Mouse (Mus musculus) neural tube, embryonic 11.5 days (tissue): Measurements from ENCODE around the gene Rrp9. TPM values are rescaled to one million over a fixed set of nuclear protein-coding genes. Genes with fewer than 3 reads are reported as not detected.

Experiments
- ATAC-seq: fragments of 200-750 bp; cut with Nextera tagmentation; 2 replicates; pipeline ENCODE4 v1.8.0; 2017; ENCODE audit warnings: moderate number of reproducible peaks, mild to moderate bottlenecking, moderate TSS enrichment, moderate library complexity; ENCODE audit not compliant: insufficient read depth, low FRiP score, low TSS enrichment
- DNase-seq: peaks from one replicate; pipeline ENCODE4 v3.0.0-alpha.2; 2015; ENCODE audit warnings: low spot score
- H3K27ac ChIP-seq: fragments of 300-500 bp; sonication (generic); 2 replicates; pipeline ENCODE4 v1.5.1; 2014; ENCODE audit warnings: low read depth, mild to moderate bottlenecking, low read length
- H3K27me3 ChIP-seq: fragments of 300-500 bp; sonication (generic); 2 replicates; pipeline ENCODE4 v1.6.1; 2014; ENCODE audit warnings: mild to moderate bottlenecking, low read length, mixed read lengths; ENCODE audit not compliant: control insufficient read depth, insufficient read depth
- H3K36me3 ChIP-seq: fragments of 300-500 bp; sonication (generic); 2 replicates; pipeline ENCODE4 v1.6.1; 2014; ENCODE audit warnings: mild to moderate bottlenecking, low read length, moderate library complexity, mixed read lengths; ENCODE audit not compliant: control insufficient read depth, insufficient read depth
- H3K4me1 ChIP-seq: fragments of 300-500 bp; sonication (generic); 2 replicates; pipeline ENCODE4 v1.6.1; 2014; ENCODE audit warnings: low read length, mixed read lengths; ENCODE audit not compliant: control insufficient read depth, insufficient read depth
- H3K4me2 ChIP-seq: fragments of 300-500 bp; sonication (generic); 2 replicates; pipeline ENCODE4 v1.6.1; 2014; ENCODE audit warnings: low read depth, mild to moderate bottlenecking, moderate library complexity
- H3K4me3 ChIP-seq: fragments of 300-500 bp; sonication (generic); 2 replicates; pipeline ENCODE4 v1.5.1; 2014; ENCODE audit warnings: low read depth, low read length
- H3K9ac ChIP-seq: fragments of 300-500 bp; sonication (generic); 2 replicates; pipeline ENCODE4 v1.6.1; 2014; ENCODE audit warnings: mild to moderate bottlenecking, low read length
- H3K9me3 ChIP-seq: fragments of 300-500 bp; sonication (generic); 2 replicates; pipeline ENCODE4 v1.6.1; 2016; ENCODE audit warnings: low read length; ENCODE audit not compliant: control insufficient read depth
- WGBS: fragments of 180-500 bp; shearing (Covaris S2); extraction: QIAGEN DNeasy Blood & Tissue Kit; methylation state at CpG from one replicate; pipeline ENCODE4 v1.1.7; 2014; 5-methylcytosine and 5-hydroxymethylcytosine counted together
- polyA plus RNA-seq: library from polyadenylated mRNA; unstranded; fragments of >200 nt; fragmentation: Nextera tagmentation; extraction: Ambion mirVana; gene quantifications from 2 replicates; pipeline ENCODE4 v1.2.1, GENCODE M21; 2014

Rrp9 gene
- polyA plus RNA-seq, 1 experiment from 2014 or later = 48.1 TPM

DNA sequence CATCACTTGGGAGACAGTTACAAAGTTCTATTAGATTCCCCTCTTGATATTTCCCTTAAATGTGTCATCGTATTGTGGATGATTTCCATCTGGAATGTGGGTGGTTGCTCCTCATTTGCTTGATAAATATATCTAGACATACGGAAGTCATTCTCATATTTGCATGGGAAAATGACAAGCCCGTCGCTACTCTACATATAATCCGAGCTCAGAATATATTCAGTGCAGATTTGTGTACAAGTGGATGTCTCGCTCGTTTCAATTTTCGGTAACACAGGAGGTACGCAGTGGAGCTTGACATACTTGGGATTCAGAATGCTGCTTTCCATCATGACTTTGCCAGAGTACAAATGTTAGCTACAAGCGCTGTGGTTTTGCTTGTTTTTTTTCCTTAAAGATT, 33.6 kb downstream of the Rrp9 start:
- Histone ChIP-seq H3K27ac (no peak overlapping the region), H3K9ac (no peak overlapping the region), H3K4me1 (no peaks in the 10 kb centered on the region), H3K4me3 (no peak overlapping the region), H3K27me3 (no peaks in the 10 kb centered on the region), H3K4me2 (no peak overlapping the region), H3K9me3 (no peaks in the 10 kb centered on the region), H3K36me3 (no peaks in the 10 kb centered on the region)
- no peak for ATAC-seq
- no peak for DNase-seq
- WGBS = 91% methylated on average over 10 of the region's 10 CpGs

DNA sequence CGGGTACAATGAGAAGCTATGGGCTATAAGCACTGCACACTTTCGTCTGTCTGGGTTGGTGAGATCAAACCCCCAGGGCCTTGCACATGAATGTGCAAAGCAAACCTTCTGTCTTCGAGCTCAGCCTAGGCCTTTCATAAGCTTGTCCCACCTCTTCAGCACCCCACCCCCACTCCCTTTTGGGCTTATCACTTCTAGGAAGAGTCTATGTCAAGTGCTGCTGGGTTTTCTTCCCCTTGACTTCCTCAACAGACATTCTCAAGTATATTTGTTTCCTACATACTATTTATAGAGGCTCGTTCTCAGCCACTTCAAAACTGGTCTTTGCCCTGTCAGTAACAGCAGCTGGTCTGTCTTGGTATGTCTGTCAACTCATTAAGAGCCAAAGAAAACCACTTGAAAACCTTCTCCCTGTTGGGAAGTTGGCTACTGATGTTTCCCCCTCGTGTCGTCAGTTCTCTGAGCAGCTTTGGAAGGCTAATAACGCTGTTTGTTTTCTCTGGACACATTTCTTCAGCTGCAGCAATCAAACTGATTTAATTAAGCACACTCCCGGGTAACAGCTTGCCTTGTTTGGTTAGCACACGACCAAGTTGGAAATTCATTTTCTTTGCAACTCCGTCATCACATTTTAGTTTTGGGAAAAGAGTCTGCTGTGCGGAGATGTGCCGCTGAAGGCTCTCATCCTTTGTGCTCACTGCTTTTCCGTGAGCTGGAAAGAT, 37.1 kb downstream of the Rrp9 start:
- DNase-seq = no peak
- H3K4me1 ChIP-seq = no peaks in the 10 kb centered on the region
- H3K9ac ChIP-seq = no peak overlapping the region

DNA sequence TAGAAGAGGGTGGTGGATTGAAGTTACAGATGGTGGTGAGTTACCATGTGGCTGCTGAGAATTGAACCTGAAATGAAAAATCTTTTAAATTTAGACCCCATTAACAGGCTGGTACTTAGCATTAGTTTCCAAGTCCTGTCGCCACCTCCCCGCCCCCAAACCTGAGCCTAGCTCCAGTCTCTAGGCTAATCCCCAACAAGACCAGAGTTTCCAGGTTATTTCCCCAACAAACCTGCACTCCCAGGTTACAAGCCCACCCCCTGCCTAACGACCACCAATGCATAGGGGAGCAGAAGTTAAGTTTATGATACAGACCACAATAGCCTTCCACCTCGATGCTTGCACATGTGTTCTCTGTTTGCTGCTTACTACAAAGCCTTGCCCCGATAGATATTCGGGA, 37.8 kb downstream of the Rrp9 start:
- no peaks in the 10 kb centered on the region for H3K27me3 ChIP-seq
- H3K9ac ChIP-seq = no peak overlapping the region
- H3K27ac ChIP-seq = no peak overlapping the region
- no peak overlapping the region for H3K4me2 ChIP-seq
- H3K36me3 ChIP-seq = no peaks in the 10 kb centered on the region
- WGBS = 82% methylated on average over 6 of the region's 6 CpGs
- ATAC-seq (no peak), DNase-seq (no peak)
- H3K9me3 ChIP-seq = no peaks in the 10 kb centered on the region
- no peaks in the 10 kb centered on the region for H3K4me1 ChIP-seq
- H3K4me3 ChIP-seq = no peak overlapping the region

More for the DNA sequence above, 37.1 kb downstream of the Rrp9 start:
- no peaks in the 10 kb centered on the region for H3K36me3 ChIP-seq
- H3K9me3 ChIP-seq = no peaks in the 10 kb centered on the region
- WGBS = 74% methylated on average over 13 of the region's 13 CpGs
- ATAC-seq = no peak
- no peak overlapping the region for H3K4me3 ChIP-seq
- no peak overlapping the region for H3K4me2 ChIP-seq
- H3K27ac ChIP-seq = no peak overlapping the region
- H3K27me3 ChIP-seq = no peaks in the 10 kb centered on the region

DNA sequence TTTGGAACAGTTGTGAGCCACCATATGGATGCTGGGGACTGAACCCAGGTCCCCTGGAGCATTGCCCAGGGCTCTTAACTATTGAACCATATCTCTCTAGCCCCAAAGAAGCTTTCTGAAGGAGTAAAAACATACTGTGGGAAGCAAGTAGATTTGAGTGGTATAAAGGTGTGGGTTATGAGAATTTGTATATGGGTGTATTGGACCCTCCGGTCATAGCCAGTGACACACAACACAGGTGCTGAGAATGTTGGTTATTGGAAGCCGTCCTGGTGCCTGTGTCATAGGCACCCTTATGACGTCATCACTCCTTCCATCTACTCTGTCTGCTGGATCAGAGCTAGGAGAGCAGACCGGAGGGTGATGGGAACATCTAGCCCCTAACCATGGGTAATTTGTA, 38.5 kb downstream of the Rrp9 start, which contains the start of gene Iqcf5:
TSS of gene Iqcf5 (plus strand) at position 301 of the 400 bp plus-strand sequence.
- 88% methylated on average over 4 of the region's 4 CpGs for WGBS
- Histone ChIP-seq H3K36me3 (no peaks in the 10 kb centered on the region), H3K4me3 (no peak within 1 kb of the TSS), H3K9ac (no peak within 1 kb of the TSS), H3K27ac (no peak within 1 kb of the TSS), H3K9me3 (no peaks in the 10 kb centered on the region), H3K4me2 (no peak within 1 kb of the TSS), H3K4me1 (no peaks in the 10 kb centered on the region), H3K27me3 (no peaks in the 10 kb centered on the region)
- ATAC-seq (no peak), DNase-seq (no peak)

DNA sequence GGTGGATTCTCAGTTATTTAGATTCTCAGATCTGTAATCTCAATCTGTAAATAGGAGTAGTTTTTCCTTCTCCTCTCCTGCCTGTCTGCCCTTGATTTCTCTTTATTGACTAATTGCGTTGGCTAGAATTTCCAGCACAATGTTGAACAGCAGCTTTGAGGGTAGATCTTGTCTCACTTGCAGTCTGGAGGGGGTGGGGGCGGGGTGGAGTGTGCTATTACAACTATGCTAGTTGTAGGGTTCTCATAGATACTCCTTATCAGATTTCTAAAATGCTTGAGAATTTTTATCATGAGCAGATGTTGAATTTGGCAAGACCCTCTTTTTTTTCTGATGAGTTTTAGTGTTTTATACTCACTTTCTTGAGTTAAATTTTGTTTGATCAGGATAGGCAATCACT, 43.7 kb downstream of the Rrp9 start:
- H3K36me3 ChIP-seq = no peaks in the 10 kb centered on the region
- no peak for ATAC-seq
- no peaks in the 10 kb centered on the region for H3K9me3 ChIP-seq
- WGBS = 82% methylated on average over 2 of the region's 2 CpGs
- H3K4me1 ChIP-seq = no peaks in the 10 kb centered on the region
- no peak overlapping the region for H3K4me3 ChIP-seq
- H3K27me3 ChIP-seq = no peaks in the 10 kb centered on the region
- H3K9ac ChIP-seq = no peak overlapping the region
- DNase-seq = no peak
- no peak overlapping the region for H3K27ac ChIP-seq
- no peak overlapping the region for H3K4me2 ChIP-seq

DNA sequence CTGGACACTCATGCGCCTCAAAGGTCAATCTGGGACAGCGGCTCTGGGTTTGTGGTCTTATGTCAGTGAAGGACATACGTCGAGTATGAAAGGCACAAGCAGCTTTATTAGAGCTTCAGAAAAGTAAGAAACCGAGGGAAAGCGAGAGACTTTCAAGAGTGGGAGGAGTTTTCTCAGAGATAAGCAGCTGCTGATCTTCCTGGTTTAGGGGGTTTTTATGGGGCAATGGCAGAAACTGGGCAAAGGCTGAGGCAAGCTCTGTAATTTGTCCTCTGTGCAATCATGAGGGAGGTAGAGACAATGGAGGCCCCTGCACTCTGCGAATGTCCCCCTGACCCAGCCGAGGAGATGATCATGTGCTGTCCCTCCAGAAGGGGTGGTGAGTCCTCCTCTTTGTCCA, 44.1 kb downstream of the Rrp9 start:
- Histone ChIP-seq H3K27me3 (no peaks in the 10 kb centered on the region), H3K4me2 (no peak overlapping the region), H3K36me3 (no peaks in the 10 kb centered on the region), H3K9ac (no peak overlapping the region), H3K4me1 (no peaks in the 10 kb centered on the region), H3K27ac (no peak overlapping the region), H3K4me3 (no peak overlapping the region), H3K9me3 (no peaks in the 10 kb centered on the region)
- no peak for DNase-seq
- WGBS = 81% methylated on average over 8 of the region's 8 CpGs
- ATAC-seq = no peak

DNA sequence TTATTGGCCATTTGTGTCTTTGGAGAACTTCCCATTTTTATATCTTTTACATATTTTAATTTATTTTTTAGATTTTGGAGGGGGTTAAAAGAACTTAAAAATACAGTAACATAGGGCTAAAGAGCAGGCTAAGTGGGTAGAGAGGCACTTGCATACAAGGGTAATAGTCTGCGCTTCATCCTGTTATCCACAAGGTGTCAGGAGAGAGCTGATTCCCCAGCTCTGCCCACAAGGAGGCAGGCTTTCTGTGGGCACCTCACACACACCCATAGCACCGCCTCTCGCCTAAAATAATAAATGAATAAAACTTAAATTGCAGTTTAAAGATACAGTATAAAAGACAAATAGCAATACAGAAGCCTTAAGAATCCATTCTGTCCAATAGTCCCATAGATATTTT, 56.1 kb downstream of the Rrp9 start:
- Histone ChIP-seq H3K36me3 (no peaks in the 10 kb centered on the region), H3K4me1 (no peaks in the 10 kb centered on the region), H3K27ac (no peak overlapping the region), H3K4me3 (no peak overlapping the region), H3K9me3 (no peaks in the 10 kb centered on the region), H3K4me2 (no peak overlapping the region), H3K27me3 (no peaks in the 10 kb centered on the region), H3K9ac (no peak overlapping the region)
- WGBS = 24% methylated on average over 3 of the region's 3 CpGs
- ATAC-seq (no peak), DNase-seq (no peak)

DNA sequence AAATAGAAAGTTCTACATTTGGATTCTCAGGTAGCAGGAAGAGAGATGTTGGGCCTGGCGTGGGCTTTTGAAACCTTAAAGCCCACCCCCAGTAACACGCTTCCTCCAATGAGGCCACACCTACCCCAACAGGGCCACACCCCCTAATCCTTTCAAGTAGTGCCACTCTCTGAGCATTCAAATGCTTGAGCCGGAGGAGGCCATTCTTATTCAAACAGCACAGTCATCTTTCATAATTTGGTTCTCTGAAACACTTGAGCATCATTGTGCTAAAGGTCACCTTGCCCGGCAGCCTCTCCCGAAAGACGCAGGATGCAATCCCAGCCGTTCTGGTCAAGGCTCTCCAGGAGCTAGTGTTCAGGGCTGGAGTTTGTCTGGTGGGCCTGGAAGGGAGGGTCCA, 58.5 kb downstream of the Rrp9 start:
- H3K4me2 ChIP-seq = no peak overlapping the region
- H3K9me3 ChIP-seq = no peaks in the 10 kb centered on the region
- no peaks in the 10 kb centered on the region for H3K4me1 ChIP-seq
- no peaks in the 10 kb centered on the region for H3K36me3 ChIP-seq
- H3K4me3 ChIP-seq = no peak overlapping the region
- no peaks in the 10 kb centered on the region for H3K27me3 ChIP-seq
- WGBS = 93% methylated on average over 7 of the region's 7 CpGs
- DNase-seq (no peak), ATAC-seq (no peak)
- no peak overlapping the region for H3K27ac ChIP-seq
- H3K9ac ChIP-seq = no peak overlapping the region

DNA sequence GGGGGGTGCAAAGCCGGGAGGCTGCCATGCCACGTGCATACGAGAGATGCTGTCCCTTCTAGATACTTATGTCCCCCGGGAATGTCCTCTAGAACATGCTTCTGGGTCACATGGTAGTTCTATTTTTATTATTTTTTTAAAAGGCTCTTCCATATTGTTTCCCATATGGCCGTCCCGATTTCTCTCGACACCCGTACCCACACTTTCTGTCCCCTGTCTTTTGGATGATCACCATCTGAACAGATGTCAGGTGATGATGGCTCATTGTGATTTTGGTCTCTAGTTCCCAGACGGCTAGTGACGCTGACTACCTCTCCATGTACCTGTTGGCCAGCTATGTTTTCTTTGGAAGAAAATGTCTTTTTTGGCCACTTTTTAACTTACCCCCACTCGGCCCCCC, 59.2 kb downstream of the Rrp9 start:
- H3K4me2 ChIP-seq = no peak overlapping the region
- ATAC-seq = no peak
- no peak overlapping the region for H3K9ac ChIP-seq
- H3K4me3 ChIP-seq = no peak overlapping the region
- no peaks in the 10 kb centered on the region for H3K4me1 ChIP-seq
- H3K9me3 ChIP-seq = no peaks in the 10 kb centered on the region
- 92% methylated on average over 11 of the region's 11 CpGs for WGBS
- no peaks in the 10 kb centered on the region for H3K27me3 ChIP-seq
- no peak for DNase-seq
- H3K27ac ChIP-seq = no peak overlapping the region
- no peaks in the 10 kb centered on the region for H3K36me3 ChIP-seq
